Mouse (Mus musculus): Measurements from ENCODE around the gene Spata3. TPM values are rescaled to one million over a fixed set of nuclear protein-coding genes. Genes with fewer than 3 reads are reported as not detected.
"Not testable (repeated sequence)": the region's sequence is repeated elsewhere in the genome, so short reads cannot be mapped to it uniquely, and the experiment has no call there.

Gene Spata3
- polyA plus RNA-seq, 1 experiment, result not detected

- Histone ChIP-seq H3K36me3 (ENCODE audit: control insufficient read depth, insufficient read depth, low read length, poor library complexity, severe bottlenecking) (no peaks in the 10 kb centered on the region), H3K9me3 (replicated peaks; ENCODE audit: control insufficient read depth, insufficient read depth, low read length, poor library complexity, severe bottlenecking) (peaks cover 18% of the 10 kb centered on the region), H3K4me1 (ENCODE audit: control insufficient read depth, insufficient read depth, low read length) (no peaks in the 10 kb centered on the region), H3K27me3 (ENCODE audit: control insufficient read depth, insufficient read depth, low read length, poor library complexity, severe bottlenecking) (no peaks in the 10 kb centered on the region), H3K27ac (ENCODE audit: insufficient read depth, low read length) (no peak overlapping the region), H3K4me3 (ENCODE audit: low read depth, low read length) (no peak overlapping the region), H3K9ac (ENCODE audit: low read depth, poor library complexity, severe bottlenecking) (no peak overlapping the region)
- no peak for TF ChIP-seq POLR2A (IDR thresholded peaks at IDR 0.05; ENCODE audit: insufficient read depth, low read length)
- TF ChIP-seq CTCF (IDR thresholded peaks at IDR 0.05; ENCODE audit: low read depth, low read length), result peak; percentile 80
Observed at GRCm38 (mm10) chr1:86007778-86008177, 8.8 kb upstream of the Spata3 start.

- H3K4me3 ChIP-seq (ENCODE audit: low read depth, low read length); H3K27ac ChIP-seq (ENCODE audit: insufficient read depth, low read length); H3K4me1 ChIP-seq (ENCODE audit: control insufficient read depth, insufficient read depth, low read length); H3K27me3 ChIP-seq (ENCODE audit: control insufficient read depth, insufficient read depth, low read length, poor library complexity, severe bottlenecking); H3K9ac ChIP-seq (ENCODE audit: low read depth, poor library complexity, severe bottlenecking); H3K36me3 ChIP-seq (ENCODE audit: control insufficient read depth, insufficient read depth, low read length, poor library complexity, severe bottlenecking): not testable (repeated sequence)
- H3K9me3 ChIP-seq (replicated peaks; ENCODE audit: control insufficient read depth, insufficient read depth, low read length, poor library complexity, severe bottlenecking), result peaks cover 19% of the 10 kb centered on the region
Observed at GRCm38 (mm10) chr1:86015758-86016157, 858 bp upstream of the Spata3 start.

GRCm38 (mm10) chr1:86018235-86019055, 1.8 kb downstream of the Spata3 start:
- H3K36me3 ChIP-seq (ENCODE audit: control insufficient read depth, insufficient read depth, low read length, poor library complexity, severe bottlenecking), result no peaks in the 10 kb centered on the region
- no peaks in the 10 kb centered on the region for H3K9me3 ChIP-seq (replicated peaks; ENCODE audit: control insufficient read depth, insufficient read depth, low read length, poor library complexity, severe bottlenecking)
- peaks cover 2% of the 10 kb centered on the region; the same call in 1 of the 2 replicates for H3K27me3 ChIP-seq (ENCODE audit: control insufficient read depth, insufficient read depth, low read length, poor library complexity, severe bottlenecking)
- H3K4me3 ChIP-seq (ENCODE audit: low read depth, low read length), result peak overlapping the region; percentile 9
- peak overlapping the region; percentile 17 for H3K9ac ChIP-seq (ENCODE audit: low read depth, poor library complexity, severe bottlenecking)
- TF ChIP-seq CTCF (IDR thresholded peaks at IDR 0.05; ENCODE audit: low read depth, low read length), result no peak
- no peak for TF ChIP-seq POLR2A (IDR thresholded peaks at IDR 0.05; ENCODE audit: insufficient read depth, low read length)
- TF ChIP-seq EP300 (IDR thresholded peaks at IDR 0.05; ENCODE audit: insufficient read depth, low read depth, low read length), result no peak
- no peak overlapping the region for H3K27ac ChIP-seq (ENCODE audit: insufficient read depth, low read length)
- no peaks in the 10 kb centered on the region for H3K4me1 ChIP-seq (ENCODE audit: control insufficient read depth, insufficient read depth, low read length)

- Histone ChIP-seq H3K36me3 (ENCODE audit: control insufficient read depth, insufficient read depth, low read length, poor library complexity, severe bottlenecking) (no peaks in the 10 kb centered on the region), H3K4me3 (ENCODE audit: low read depth, low read length) (peak overlapping the region; percentile 63), H3K4me1 (ENCODE audit: control insufficient read depth, insufficient read depth, low read length) (no peaks in the 10 kb centered on the region), H3K27me3 (ENCODE audit: control insufficient read depth, insufficient read depth, low read length, poor library complexity, severe bottlenecking) (peaks cover 2% of the 10 kb centered on the region; the same call in 1 of the 2 replicates), H3K9me3 (replicated peaks; ENCODE audit: control insufficient read depth, insufficient read depth, low read length, poor library complexity, severe bottlenecking) (no peaks in the 10 kb centered on the region), H3K27ac (ENCODE audit: insufficient read depth, low read length) (no peak overlapping the region), H3K9ac (ENCODE audit: low read depth, poor library complexity, severe bottlenecking) (peak overlapping the region; percentile 41)
- TF ChIP-seq POLR2A (IDR thresholded peaks at IDR 0.05; ENCODE audit: insufficient read depth, low read length) (no peak), CTCF (IDR thresholded peaks at IDR 0.05; ENCODE audit: low read depth, low read length) (peak; percentile 57)
Observed at GRCm38 (mm10) chr1:86021365-86021989, 4.9 kb downstream of the Spata3 start.

GRCm38 (mm10) chr1:86032273-86032987, 15.8 kb downstream of the Spata3 start:
- H3K27ac ChIP-seq (ENCODE audit: insufficient read depth, low read length), result peak overlapping the region; percentile 21; the same call in 1 of the 2 replicates
- H3K9me3 ChIP-seq (replicated peaks; ENCODE audit: control insufficient read depth, insufficient read depth, low read length, poor library complexity, severe bottlenecking), result no peaks in the 10 kb centered on the region
- H3K27me3 ChIP-seq (ENCODE audit: control insufficient read depth, insufficient read depth, low read length, poor library complexity, severe bottlenecking), result no peaks in the 10 kb centered on the region
- peaks cover 6% of the 10 kb centered on the region for H3K4me1 ChIP-seq (ENCODE audit: control insufficient read depth, insufficient read depth, low read length)
- H3K36me3 ChIP-seq (ENCODE audit: control insufficient read depth, insufficient read depth, low read length, poor library complexity, severe bottlenecking), result no peaks in the 10 kb centered on the region
- no peak for TF ChIP-seq CTCF (IDR thresholded peaks at IDR 0.05; ENCODE audit: low read depth, low read length)
- TF ChIP-seq POLR2A (IDR thresholded peaks at IDR 0.05; ENCODE audit: insufficient read depth, low read length), result no peak
- TF ChIP-seq EP300 (IDR thresholded peaks at IDR 0.05; ENCODE audit: insufficient read depth, low read depth, low read length), result no peak
- H3K9ac ChIP-seq (ENCODE audit: low read depth, poor library complexity, severe bottlenecking), result no peak overlapping the region
- H3K4me3 ChIP-seq (ENCODE audit: low read depth, low read length), result no peak overlapping the region

Measured in ES-Bruce4 (cell line).